Mouse (Mus musculus): ENCODE measurements around the gene Ddx46. TPM values are rescaled to one million over a fixed set of nuclear protein-coding genes. Genes with fewer than 3 reads are reported as not detected.

Gene Ddx46
- 31.2 and 32.5 TPM in 2 replicates for polyA plus RNA-seq (2015; fragmentation: Nextera tagmentation; extraction: Ambion mirVana)

- Histone ChIP-seq H3K36me3 (ENCODE audit: control insufficient read depth, insufficient read depth, low read length) (peaks cover 9% of the 10 kb centered on the region; the same call in 1 of the 2 replicates), H3K9ac (ENCODE audit: low read length) (peak within 1 kb of the TSS; percentile 86), H3K9me3 (replicated peaks; ENCODE audit: control insufficient read depth, low read length) (no peaks in the 10 kb centered on the region), H3K4me3 (replicated peaks; ENCODE audit: low read length) (peak within 1 kb of the TSS; percentile 68), H3K4me1 (ENCODE audit: control insufficient read depth, insufficient read depth, low read length) (peaks cover 14% of the 10 kb centered on the region; the same call in 1 of the 2 replicates), H3K4me2 (ENCODE audit: low read depth, low read length) (peak within 1 kb of the TSS; percentile 91), H3K27ac (ENCODE audit: low read length) (peak within 1 kb of the TSS; percentile 11), H3K27me3 (ENCODE audit: control insufficient read depth, insufficient read depth, low read length) (no peaks in the 10 kb centered on the region)
- 6% methylated on average over 30 of the region's 30 CpGs for WGBS
- peak; percentile 88; the same call in 1 of the 2 replicates for ATAC-seq (ENCODE audit: insufficient read depth, low FRiP score)
Measured at GRCm38 (mm10) chr13:55634639-55635127, at the start of gene Ddx46. Gene Ddx46, plus strand, starts transcription at chr13:55635027.

- WGBS: 77% methylated on average over 4 of the region's 4 CpGs
- ATAC-seq (ENCODE audit: insufficient read depth, low FRiP score): no peak
Measured at GRCm38 (mm10) chr13:55591961-55592490, 42.8 kb upstream of the Ddx46 start.

GRCm38 (mm10) chr13:55592512-55593253 lies 42.1 kb upstream of the Ddx46 start:
- peak; percentile 99 for ATAC-seq (ENCODE audit: insufficient read depth, low FRiP score)
- 5% methylated on average over 29 of the region's 29 CpGs for WGBS

More at GRCm38 (mm10) chr13:55591961-55592490, 42.8 kb upstream of the Ddx46 start:
- peaks cover 6% of the 10 kb centered on the region; the same call in 1 of the 2 replicates for H3K4me1 ChIP-seq (ENCODE audit: control insufficient read depth, insufficient read depth, low read length)
- peaks cover 7% of the 10 kb centered on the region; the same call in 1 of the 2 replicates for H3K36me3 ChIP-seq (ENCODE audit: control insufficient read depth, insufficient read depth, low read length)
- no peak overlapping the region for H3K9ac ChIP-seq (ENCODE audit: low read length)
- H3K27me3 ChIP-seq (ENCODE audit: control insufficient read depth, insufficient read depth, low read length): no peaks in the 10 kb centered on the region
- H3K27ac ChIP-seq (ENCODE audit: low read length): no peak overlapping the region
- H3K4me2 ChIP-seq (ENCODE audit: low read depth, low read length): no peak overlapping the region
- H3K4me3 ChIP-seq (replicated peaks; ENCODE audit: low read length): no peak overlapping the region
- no peaks in the 10 kb centered on the region for H3K9me3 ChIP-seq (replicated peaks; ENCODE audit: control insufficient read depth, low read length)

GRCm38 (mm10) chr13:55593254-55593747 lies 41.5 kb upstream of the Ddx46 start:
- H3K27ac ChIP-seq (ENCODE audit: low read length): peak overlapping the region; percentile 44
- peak overlapping the region; percentile 62 for H3K4me3 ChIP-seq (replicated peaks; ENCODE audit: low read length)
- H3K9ac ChIP-seq (ENCODE audit: low read length): peak overlapping the region; percentile 85
- ATAC-seq (ENCODE audit: insufficient read depth, low FRiP score): peak; percentile 35
- no peaks in the 10 kb centered on the region for H3K27me3 ChIP-seq (ENCODE audit: control insufficient read depth, insufficient read depth, low read length)
- no peaks in the 10 kb centered on the region for H3K9me3 ChIP-seq (replicated peaks; ENCODE audit: control insufficient read depth, low read length)
- peak overlapping the region; percentile 78 for H3K4me2 ChIP-seq (ENCODE audit: low read depth, low read length)
- under 1% methylated on average over 31 of the region's 31 CpGs for WGBS
- H3K36me3 ChIP-seq (ENCODE audit: control insufficient read depth, insufficient read depth, low read length): peaks cover 8% of the 10 kb centered on the region; the same call in 1 of the 2 replicates
- H3K4me1 ChIP-seq (ENCODE audit: control insufficient read depth, insufficient read depth, low read length): peaks cover 6% of the 10 kb centered on the region; the same call in 1 of the 2 replicates

More at GRCm38 (mm10) chr13:55592512-55593253, 42.1 kb upstream of the Ddx46 start:
- Histone ChIP-seq H3K27ac (ENCODE audit: low read length) (peak overlapping the region; percentile 44), H3K9ac (ENCODE audit: low read length) (peak overlapping the region; percentile 85), H3K36me3 (ENCODE audit: control insufficient read depth, insufficient read depth, low read length) (peaks cover 8% of the 10 kb centered on the region; the same call in 1 of the 2 replicates), H3K4me3 (replicated peaks; ENCODE audit: low read length) (peak overlapping the region; percentile 62), H3K27me3 (ENCODE audit: control insufficient read depth, insufficient read depth, low read length) (no peaks in the 10 kb centered on the region), H3K4me2 (ENCODE audit: low read depth, low read length) (peak overlapping the region; percentile 54), H3K4me1 (ENCODE audit: control insufficient read depth, insufficient read depth, low read length) (peaks cover 6% of the 10 kb centered on the region; the same call in 1 of the 2 replicates), H3K9me3 (replicated peaks; ENCODE audit: control insufficient read depth, low read length) (no peaks in the 10 kb centered on the region)

- Histone ChIP-seq H3K4me3 (replicated peaks; ENCODE audit: low read length) (no peak overlapping the region), H3K27me3 (ENCODE audit: control insufficient read depth, insufficient read depth, low read length) (no peaks in the 10 kb centered on the region), H3K4me2 (ENCODE audit: low read depth, low read length) (no peak overlapping the region), H3K4me1 (ENCODE audit: control insufficient read depth, insufficient read depth, low read length) (peaks cover 6% of the 10 kb centered on the region; the same call in 1 of the 2 replicates), H3K9ac (ENCODE audit: low read length) (no peak overlapping the region), H3K27ac (ENCODE audit: low read length) (no peak overlapping the region), H3K36me3 (ENCODE audit: control insufficient read depth, insufficient read depth, low read length) (peaks cover 8% of the 10 kb centered on the region; the same call in 1 of the 2 replicates), H3K9me3 (replicated peaks; ENCODE audit: control insufficient read depth, low read length) (no peaks in the 10 kb centered on the region)
- no peak for ATAC-seq (ENCODE audit: insufficient read depth, low FRiP score)
- WGBS: 84% methylated on average over 12 of the region's 12 CpGs
Measured at GRCm38 (mm10) chr13:55595375-55595774, 39.5 kb upstream of the Ddx46 start.

GRCm38 (mm10) chr13:55596802-55597201 lies 38.0 kb upstream of the Ddx46 start:
- peaks cover 11% of the 10 kb centered on the region for H3K4me1 ChIP-seq (ENCODE audit: control insufficient read depth, insufficient read depth, low read length)
- no peak overlapping the region for H3K9ac ChIP-seq (ENCODE audit: low read length)
- no peak for ATAC-seq (ENCODE audit: insufficient read depth, low FRiP score)

GRCm38 (mm10) chr13:55599566-55600540 lies 35.0 kb upstream of the Ddx46 start, which contains the start of gene B4galt7:
Gene B4galt7, plus strand, starts transcription at chr13:55599896.
- Histone ChIP-seq H3K4me2 (ENCODE audit: low read depth, low read length) (peak within 1 kb of the TSS; percentile 81), H3K9me3 (replicated peaks; ENCODE audit: control insufficient read depth, low read length) (no peaks in the 10 kb centered on the region), H3K36me3 (ENCODE audit: control insufficient read depth, insufficient read depth, low read length) (peaks cover 8% of the 10 kb centered on the region; the same call in 1 of the 2 replicates), H3K27me3 (ENCODE audit: control insufficient read depth, insufficient read depth, low read length) (no peaks in the 10 kb centered on the region), H3K4me1 (ENCODE audit: control insufficient read depth, insufficient read depth, low read length) (peaks cover 5% of the 10 kb centered on the region), H3K27ac (ENCODE audit: low read length) (0 out of 2 replicates have a peak within 1 kb of the TSS, but pooled peaks have one; percentile 31), H3K4me3 (replicated peaks; ENCODE audit: low read length) (peak within 1 kb of the TSS; percentile 81), H3K9ac (ENCODE audit: low read length) (peak within 1 kb of the TSS; percentile 81)
- 9% methylated on average over 51 of the region's 51 CpGs for WGBS
- peak; percentile 93 for ATAC-seq (ENCODE audit: insufficient read depth, low FRiP score)

More at GRCm38 (mm10) chr13:55596802-55597201, 38.0 kb upstream of the Ddx46 start:
- H3K4me3 ChIP-seq (replicated peaks; ENCODE audit: low read length): no peak overlapping the region
- no peak overlapping the region for H3K27ac ChIP-seq (ENCODE audit: low read length)
- no peaks in the 10 kb centered on the region for H3K9me3 ChIP-seq (replicated peaks; ENCODE audit: control insufficient read depth, low read length)
- peaks cover 8% of the 10 kb centered on the region; the same call in 1 of the 2 replicates for H3K36me3 ChIP-seq (ENCODE audit: control insufficient read depth, insufficient read depth, low read length)
- WGBS: 96% methylated on average over 12 of the region's 12 CpGs
- no peak overlapping the region for H3K4me2 ChIP-seq (ENCODE audit: low read depth, low read length)
- H3K27me3 ChIP-seq (ENCODE audit: control insufficient read depth, insufficient read depth, low read length): no peaks in the 10 kb centered on the region

GRCm38 (mm10) chr13:55600657-55601056 lies 34.2 kb upstream of the Ddx46 start:
- H3K4me2 ChIP-seq (ENCODE audit: low read depth, low read length): peak overlapping the region; percentile 81
- H3K4me3 ChIP-seq (replicated peaks; ENCODE audit: low read length): peak overlapping the region; percentile 81
- ATAC-seq (ENCODE audit: insufficient read depth, low FRiP score): no peak; the same call in 1 of the 2 replicates
- no peaks in the 10 kb centered on the region for H3K9me3 ChIP-seq (replicated peaks; ENCODE audit: control insufficient read depth, low read length)
- peak overlapping the region; percentile 81 for H3K9ac ChIP-seq (ENCODE audit: low read length)
- H3K27me3 ChIP-seq (ENCODE audit: control insufficient read depth, insufficient read depth, low read length): no peaks in the 10 kb centered on the region
- H3K27ac ChIP-seq (ENCODE audit: low read length): no peak overlapping the region
- peaks cover 5% of the 10 kb centered on the region for H3K4me1 ChIP-seq (ENCODE audit: control insufficient read depth, insufficient read depth, low read length)
- 14% methylated on average over 9 of the region's 9 CpGs for WGBS
- peaks cover 8% of the 10 kb centered on the region; the same call in 1 of the 2 replicates for H3K36me3 ChIP-seq (ENCODE audit: control insufficient read depth, insufficient read depth, low read length)

Measured in stomach, embryonic 16.5 days (tissue).